Mouse (Mus musculus) inflammation-experienced regulatory T-cells, adult 16 weeks (primary cell): ENCODE measurements around the gene Lin7a. TPM values are rescaled to one million over a fixed set of nuclear protein-coding genes. Genes with fewer than 3 reads are reported as not detected.

Source experiments
- polyA plus RNA-seq: library from polyadenylated mRNA; unstranded; fragments of 100-300 nt; shearing (Covaris generic); gene quantifications from one replicate; pipeline ENCODE4 v1.2.1, GENCODE M21; 2017

Lin7a gene
- not detected for polyA plus RNA-seq

GRCm38 (mm10) chr10:107271321-107272130, at the start of gene Lin7a:
Gene Lin7a, plus strand, starts transcription at chr10:107271686.

Other genes starting within 250 kb of the Lin7a start
- not detected for gene Acss3, start 148.0 kb upstream of the Lin7a start, polyA plus RNA-seq
- gene Myf5, start 214.4 kb downstream of the Lin7a start, polyA plus RNA-seq = not detected
- gene Myf6, start 223.1 kb downstream of the Lin7a start, polyA plus RNA-seq = not detected